Mouse (Mus musculus): ENCODE measurements around the gene Glra1. TPM values are rescaled to one million over a fixed set of nuclear protein-coding genes. Genes with fewer than 3 reads are reported as not detected.

Glra1 gene
- polyA plus RNA-seq, 1 experiment, result not detected

DNA sequence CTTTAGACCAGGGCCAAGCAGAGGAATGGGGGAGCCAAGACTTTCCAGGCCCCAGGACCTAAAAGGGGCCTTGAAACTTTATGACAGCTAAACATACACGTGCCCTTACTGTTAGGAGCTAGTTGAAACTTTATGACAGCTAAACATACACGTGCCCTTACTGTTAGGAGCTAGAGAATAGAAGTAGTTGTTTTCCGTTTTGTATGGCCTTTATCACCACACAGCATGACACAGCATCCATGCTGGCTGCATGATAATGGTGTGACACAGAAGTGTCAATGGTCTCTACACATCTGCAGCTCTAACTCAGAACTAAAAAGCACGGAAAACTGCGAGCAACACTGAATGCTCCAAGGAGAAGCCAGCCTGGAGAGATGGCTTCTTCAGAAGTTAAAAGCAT lies 90.3 kb downstream of the Glra1 start:
- Histone ChIP-seq H3K4me1 (ENCODE audit: control insufficient read depth, insufficient read depth, low read length) (peaks cover 2% of the 10 kb centered on the region; the same call in 1 of the 2 replicates), H3K36me3 (ENCODE audit: control insufficient read depth, insufficient read depth, low read length) (no peaks in the 10 kb centered on the region), H3K27me3 (ENCODE audit: control insufficient read depth, insufficient read depth, low read length) (no peaks in the 10 kb centered on the region), H3K27ac (ENCODE audit: control insufficient read depth, insufficient read depth, low read depth, low read length) (no peak overlapping the region), H3K4me3 (ENCODE audit: control insufficient read depth, low read depth, low read length) (no peak overlapping the region)
- TF ChIP-seq CTCF (IDR thresholded peaks at IDR 0.05; ENCODE audit: control insufficient read depth, insufficient read depth, insufficient replicate concordance, low read depth, low read length) (no peak), POLR2A (IDR thresholded peaks at IDR 0.05; ENCODE audit: control insufficient read depth, low read depth, low read length) (no peak)

DNA sequence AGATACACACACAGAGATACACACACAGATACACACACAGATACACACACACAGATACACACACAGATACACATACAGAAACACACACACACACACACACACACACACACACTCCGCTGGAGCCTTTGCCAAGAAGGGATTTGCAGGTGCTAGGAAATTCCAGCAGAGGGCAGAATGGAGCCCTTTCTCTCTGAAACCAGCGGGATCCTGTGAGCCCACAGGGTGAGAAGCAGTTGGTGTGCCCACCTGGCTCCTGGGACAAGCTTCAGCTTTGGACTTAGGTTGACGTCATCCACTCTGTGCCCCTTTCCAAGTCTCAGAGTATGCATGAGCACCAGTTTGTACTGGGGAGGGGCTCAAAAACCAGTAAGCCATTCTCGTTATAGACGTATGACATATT lies 96.6 kb downstream of the Glra1 start:
- no peaks in the 10 kb centered on the region for H3K27me3 ChIP-seq (ENCODE audit: control insufficient read depth, insufficient read depth, low read length)
- no peaks in the 10 kb centered on the region for H3K36me3 ChIP-seq (ENCODE audit: control insufficient read depth, insufficient read depth, low read length)
- TF ChIP-seq POLR2A (IDR thresholded peaks at IDR 0.05; ENCODE audit: control insufficient read depth, low read depth, low read length), result no peak
- TF ChIP-seq CTCF (IDR thresholded peaks at IDR 0.05; ENCODE audit: control insufficient read depth, insufficient read depth, insufficient replicate concordance, low read depth, low read length), result peak; percentile 50; the same call in 1 of the 2 replicates
- no peaks in the 10 kb centered on the region for H3K4me1 ChIP-seq (ENCODE audit: control insufficient read depth, insufficient read depth, low read length)
- H3K4me3 ChIP-seq (ENCODE audit: control insufficient read depth, low read depth, low read length), result no peak overlapping the region
- no peak overlapping the region for H3K27ac ChIP-seq (ENCODE audit: control insufficient read depth, insufficient read depth, low read depth, low read length)

DNA sequence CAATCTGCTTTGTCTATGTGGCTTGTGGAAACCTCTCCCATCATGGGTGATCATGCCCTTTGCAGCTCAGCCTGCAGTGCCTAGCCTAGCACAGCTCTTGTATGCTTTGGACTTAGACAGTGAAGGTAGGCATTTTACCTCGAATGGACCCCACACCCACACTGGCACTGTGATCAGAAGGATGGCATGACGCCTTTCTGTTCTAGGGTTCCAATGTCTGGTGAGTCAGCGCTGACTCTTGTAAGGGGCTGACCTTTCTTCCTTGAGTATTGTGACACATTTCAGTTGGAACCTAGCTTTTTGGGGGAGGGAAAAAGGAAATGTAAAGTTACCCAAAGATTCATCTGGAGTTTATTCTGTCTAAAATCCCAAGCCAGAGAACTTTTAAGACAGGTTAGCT lies 102.5 kb downstream of the Glra1 start:
- no peak overlapping the region for H3K4me3 ChIP-seq (ENCODE audit: control insufficient read depth, low read depth, low read length)
- no peak for TF ChIP-seq CTCF (IDR thresholded peaks at IDR 0.05; ENCODE audit: control insufficient read depth, insufficient read depth, insufficient replicate concordance, low read depth, low read length)
- TF ChIP-seq POLR2A (IDR thresholded peaks at IDR 0.05; ENCODE audit: control insufficient read depth, low read depth, low read length), result no peak

DNA sequence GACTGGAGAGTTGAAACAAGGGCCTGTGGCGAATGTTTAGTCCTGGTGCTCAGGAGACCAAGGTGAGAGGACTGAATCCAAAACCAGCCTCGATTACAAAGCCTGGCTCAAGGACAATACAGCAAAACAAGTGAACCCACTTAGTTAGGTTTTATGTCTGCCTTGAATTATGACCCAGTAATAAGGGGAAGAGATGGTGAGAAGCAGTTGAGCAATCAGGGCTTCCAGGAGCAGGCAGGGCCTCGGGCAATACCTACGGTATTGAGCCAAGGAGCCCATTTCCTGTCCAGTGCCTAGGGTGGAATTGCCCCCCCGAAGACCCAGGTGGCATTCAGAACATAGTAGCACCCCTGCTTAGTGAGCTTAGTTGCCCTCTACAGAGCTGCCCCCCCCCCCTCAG lies 105.1 kb downstream of the Glra1 start:
- H3K4me3 ChIP-seq (ENCODE audit: control insufficient read depth, low read depth, low read length), result no peak overlapping the region
- peaks cover 1% of the 10 kb centered on the region; the same call in 1 of the 2 replicates for H3K36me3 ChIP-seq (ENCODE audit: control insufficient read depth, insufficient read depth, low read length)
- H3K27ac ChIP-seq (ENCODE audit: control insufficient read depth, insufficient read depth, low read depth, low read length), result no peak overlapping the region; the same call in 1 of the 2 replicates
- H3K4me1 ChIP-seq (ENCODE audit: control insufficient read depth, insufficient read depth, low read length), result no peaks in the 10 kb centered on the region
- no peaks in the 10 kb centered on the region for H3K27me3 ChIP-seq (ENCODE audit: control insufficient read depth, insufficient read depth, low read length)
- TF ChIP-seq POLR2A (IDR thresholded peaks at IDR 0.05; ENCODE audit: control insufficient read depth, low read depth, low read length) (no peak), CTCF (IDR thresholded peaks at IDR 0.05; ENCODE audit: control insufficient read depth, insufficient read depth, insufficient replicate concordance, low read depth, low read length) (no peak)

More for the DNA sequence above, 102.5 kb downstream of the Glra1 start:
- no peak overlapping the region for H3K27ac ChIP-seq (ENCODE audit: control insufficient read depth, insufficient read depth, low read depth, low read length)
- H3K4me1 ChIP-seq (ENCODE audit: control insufficient read depth, insufficient read depth, low read length), result no peaks in the 10 kb centered on the region
- no peaks in the 10 kb centered on the region for H3K27me3 ChIP-seq (ENCODE audit: control insufficient read depth, insufficient read depth, low read length)
- peaks cover 1% of the 10 kb centered on the region; the same call in 1 of the 2 replicates for H3K36me3 ChIP-seq (ENCODE audit: control insufficient read depth, insufficient read depth, low read length)

DNA sequence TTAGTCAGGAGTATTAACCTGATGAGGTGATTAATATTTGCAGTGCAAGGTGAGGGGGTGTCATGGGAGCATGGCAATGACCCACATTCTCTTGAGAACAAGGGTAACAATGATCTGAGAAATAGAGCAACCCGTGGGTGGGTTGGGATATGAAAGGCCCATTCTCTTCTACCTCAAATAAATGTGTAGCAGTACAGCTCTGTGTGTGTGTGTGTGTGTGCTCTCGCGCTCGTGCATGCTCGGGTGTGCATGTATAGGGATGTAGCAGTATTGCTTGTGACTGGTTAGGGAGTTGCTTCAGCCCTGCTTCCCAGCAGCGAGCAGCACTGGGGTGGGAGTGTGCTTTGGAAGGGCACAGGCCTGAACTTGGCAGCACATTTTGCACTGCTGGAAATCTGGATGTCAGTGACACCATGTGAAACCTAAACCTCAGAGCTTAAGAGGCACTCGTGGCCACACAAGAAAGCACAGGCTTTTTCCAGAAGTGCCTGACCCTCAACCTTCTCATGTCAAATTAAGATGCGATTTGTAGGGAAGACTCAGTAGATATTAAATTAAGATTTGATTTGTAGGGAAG lies 106.0 kb downstream of the Glra1 start:
- Histone ChIP-seq H3K4me3 (ENCODE audit: control insufficient read depth, low read depth, low read length) (no peak overlapping the region), H3K36me3 (ENCODE audit: control insufficient read depth, insufficient read depth, low read length) (peaks cover 1% of the 10 kb centered on the region; the same call in 1 of the 2 replicates), H3K4me1 (ENCODE audit: control insufficient read depth, insufficient read depth, low read length) (no peaks in the 10 kb centered on the region), H3K27me3 (ENCODE audit: control insufficient read depth, insufficient read depth, low read length) (no peaks in the 10 kb centered on the region), H3K27ac (ENCODE audit: control insufficient read depth, insufficient read depth, low read depth, low read length) (no peak overlapping the region)
- no peak for TF ChIP-seq CTCF (IDR thresholded peaks at IDR 0.05; ENCODE audit: control insufficient read depth, insufficient read depth, insufficient replicate concordance, low read depth, low read length)
- TF ChIP-seq POLR2A (IDR thresholded peaks at IDR 0.05; ENCODE audit: control insufficient read depth, low read depth, low read length), result no peak

DNA sequence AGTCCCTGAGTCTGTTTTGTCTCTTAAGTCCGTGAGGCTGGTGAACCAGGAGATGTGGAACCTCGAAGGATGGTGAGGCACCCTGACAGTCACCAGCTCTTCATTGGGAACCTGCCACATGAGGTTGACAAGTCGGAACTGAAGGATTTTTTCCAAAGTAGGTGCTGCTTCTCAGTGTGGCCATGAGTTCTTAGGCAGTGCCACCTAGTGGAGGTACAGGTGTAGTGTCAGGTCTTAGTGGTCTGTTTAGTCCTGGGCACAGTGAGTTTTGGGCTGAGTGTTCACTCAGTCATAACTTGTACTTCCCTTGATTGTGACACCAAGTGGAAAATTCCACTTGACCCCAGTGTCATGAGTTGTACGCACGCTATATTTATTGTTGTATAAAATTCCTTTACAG lies 110.1 kb downstream of the Glra1 start:
- Histone ChIP-seq H3K27me3 (ENCODE audit: control insufficient read depth, insufficient read depth, low read length) (no peaks in the 10 kb centered on the region), H3K27ac (ENCODE audit: control insufficient read depth, insufficient read depth, low read depth, low read length) (no peak overlapping the region)

DNA sequence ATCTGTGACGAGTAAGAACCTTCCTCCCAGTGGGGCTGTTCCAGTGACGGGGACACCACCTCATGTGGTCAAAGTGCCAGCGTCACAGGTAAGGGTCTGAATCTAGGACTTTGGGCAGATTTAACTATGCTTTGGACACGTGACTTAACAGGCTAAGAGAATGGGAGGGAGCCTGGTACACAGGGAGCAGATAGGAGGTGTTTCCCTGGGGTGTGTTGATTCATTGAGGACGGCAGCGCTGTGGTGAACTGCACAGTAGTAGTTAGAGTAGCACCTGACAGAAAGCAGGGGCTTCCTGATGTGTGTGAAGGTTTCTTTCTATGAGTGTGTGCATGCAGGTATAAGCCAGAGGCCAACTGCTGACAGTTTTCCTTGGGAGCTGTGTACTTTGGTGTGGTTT lies 111.8 kb downstream of the Glra1 start:
- Histone ChIP-seq H3K4me1 (ENCODE audit: control insufficient read depth, insufficient read depth, low read length) (no peaks in the 10 kb centered on the region), H3K4me3 (ENCODE audit: control insufficient read depth, low read depth, low read length) (no peak overlapping the region), H3K36me3 (ENCODE audit: control insufficient read depth, insufficient read depth, low read length) (peaks cover 5% of the 10 kb centered on the region), H3K27ac (ENCODE audit: control insufficient read depth, insufficient read depth, low read depth, low read length) (no peak overlapping the region), H3K27me3 (ENCODE audit: control insufficient read depth, insufficient read depth, low read length) (no peaks in the 10 kb centered on the region)
- no peak for TF ChIP-seq CTCF (IDR thresholded peaks at IDR 0.05; ENCODE audit: control insufficient read depth, insufficient read depth, insufficient replicate concordance, low read depth, low read length)
- no peak for TF ChIP-seq POLR2A (IDR thresholded peaks at IDR 0.05; ENCODE audit: control insufficient read depth, low read depth, low read length)

More for the DNA sequence above, 110.1 kb downstream of the Glra1 start:
- Histone ChIP-seq H3K4me3 (ENCODE audit: control insufficient read depth, low read depth, low read length) (no peak overlapping the region), H3K36me3 (ENCODE audit: control insufficient read depth, insufficient read depth, low read length) (peaks cover 5% of the 10 kb centered on the region), H3K4me1 (ENCODE audit: control insufficient read depth, insufficient read depth, low read length) (no peaks in the 10 kb centered on the region)
- TF ChIP-seq POLR2A (IDR thresholded peaks at IDR 0.05; ENCODE audit: control insufficient read depth, low read depth, low read length) (no peak), CTCF (IDR thresholded peaks at IDR 0.05; ENCODE audit: control insufficient read depth, insufficient read depth, insufficient replicate concordance, low read depth, low read length) (peak; percentile 27; the same call in 1 of the 2 replicates)

Measured in testis, adult 2 months (tissue).